Mouse (Mus musculus) heart, postnatal 4 days (tissue): ENCODE measurements at regions not wholly inside any gene's neighbourhood (a gene's known extent, or its start where the extent isn't known, plus 50 kb on each side); places are given as distances from the start of the nearest gene placed in this dataset.

Source experiments
- DNase-seq: peaks from one replicate; pipeline ENCODE4 v3.0.0; 2021

- peak; percentile 52 for DNase-seq
Measured at GRCm38 (mm10) chr1:91742914-91743313, 58.3 kb upstream of the Twist2 start.

DNA sequence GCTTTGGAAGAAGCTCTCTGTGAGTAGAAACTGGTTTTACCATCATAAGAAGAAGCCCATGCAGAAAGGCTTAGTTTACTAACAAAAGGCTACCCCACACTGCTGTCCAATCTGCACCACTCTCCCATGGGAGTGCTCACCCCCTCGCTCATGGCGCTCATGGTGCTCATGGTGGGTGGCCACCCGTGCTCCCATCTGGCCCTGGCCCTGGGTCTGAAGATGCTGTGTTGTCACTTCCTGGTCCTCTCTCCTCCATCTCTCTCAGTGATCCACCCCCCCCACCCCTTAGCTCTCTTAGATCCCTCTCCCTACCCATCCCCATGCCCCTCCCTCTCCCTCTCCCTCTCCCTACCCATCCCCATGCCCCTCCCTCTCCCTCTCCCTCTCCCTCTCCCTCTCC is 57.2 kb upstream of the Twist2 start:
- DNase-seq, result no peak

DNA sequence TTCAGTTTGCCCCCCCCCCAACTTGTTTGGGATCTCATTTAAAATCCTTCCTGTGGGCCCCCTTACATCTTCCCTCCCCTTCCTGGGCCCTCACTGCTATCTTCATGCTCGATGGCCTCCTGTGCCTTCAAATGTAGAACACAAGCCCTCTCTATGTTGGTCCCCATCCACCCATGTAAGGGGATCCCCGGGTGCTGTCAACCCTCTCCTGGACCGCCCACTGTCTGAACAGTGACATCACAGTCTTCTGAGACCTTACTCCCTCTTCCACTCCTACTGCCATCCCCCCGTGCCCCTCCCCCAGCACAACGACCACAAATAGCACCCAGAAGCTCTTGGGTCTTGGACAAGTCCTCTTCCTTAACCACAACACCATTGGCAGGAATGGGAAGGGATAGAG is 56.6 kb upstream of the Twist2 start:
- no peak for DNase-seq

DNA sequence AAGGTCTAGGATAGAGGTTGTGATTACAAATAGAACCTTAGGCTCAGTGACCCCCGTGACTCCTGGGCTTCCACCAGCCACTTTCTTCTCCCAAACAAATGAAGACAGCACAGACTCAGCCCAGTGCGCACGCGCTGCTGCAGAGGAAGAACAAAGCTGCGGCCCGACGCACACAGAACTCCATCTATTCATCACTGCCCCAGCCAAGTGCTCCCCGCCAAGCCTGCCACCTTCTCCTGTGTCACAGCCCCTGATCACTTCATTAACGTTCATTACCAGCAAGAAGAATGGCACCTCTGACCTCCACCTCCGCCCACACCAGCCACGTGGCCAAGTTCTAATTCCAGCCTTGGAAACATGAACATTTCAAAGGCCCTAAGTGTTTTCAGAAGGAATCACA is 53.7 kb upstream of the Twist2 start:
- no peak for DNase-seq
